ENCODE assay signal across 24 mouse cellular contexts in the genomic region with DNA sequence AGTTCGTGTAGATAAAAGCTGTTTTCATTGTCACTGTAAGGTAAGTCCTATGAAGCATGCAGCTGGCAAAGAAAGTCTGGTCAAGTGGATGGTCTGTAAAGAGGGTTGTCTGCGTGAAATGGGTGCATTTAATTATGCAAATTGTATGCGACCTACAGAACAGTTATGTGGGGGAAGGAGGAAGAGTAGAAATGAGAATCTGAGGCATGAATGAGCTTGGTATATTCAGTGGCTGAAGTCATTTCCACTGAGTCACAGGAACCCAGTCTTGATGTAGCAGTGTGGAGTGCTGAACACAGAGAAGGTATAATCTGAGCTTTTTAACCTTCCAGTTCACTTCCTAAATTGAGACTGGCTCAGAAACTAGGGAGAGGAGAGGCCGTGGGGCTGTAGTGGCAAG.
A peak's percentile ranks its signal among the peaks of the same experiment; 100 is the strongest.
DNase-seq lines count a peak whose midpoint lies in the region; ATAC-seq and TF ChIP-seq lines count a peak whose summit lies in the region.
"Had no signal": no experiment of that assay in that cellular context is flagged by ENCODE, and none has a peak within 500 bp of the region (broad histone marks: within the 10 kb centered on the region; RNA-seq: fewer than 3 reads in every experiment).

No protein-coding gene starts in this region.

- TF ChIP-seq RAD21 in CH12.LX (IDR thresholded peaks at IDR 0.05; ENCODE audit: low read depth, low read length): no peak

- dilution Hi-C loops in CH12.LX (cut with MboI; ENCODE audit: extremely low pct_ligation_motif_present, extremely low pct_unique_long_range_greater_than_20kb, low sequenced_read_pairs): no loop called here

- in situ Hi-C loops in CH12.LX (cut with MboI; ENCODE audit: low pct_ligation_motif_present, low pct_unique_long_range_greater_than_20kb, low sequenced_read_pairs): no loop called here

- no peak overlapping the region for H3K27ac ChIP-seq in forebrain, embryonic 12.5 days
- H3K27ac ChIP-seq in forebrain, postnatal 0 days (ENCODE audit: low read depth, low read length): no peak overlapping the region
- H3K27ac ChIP-seq in hindbrain, embryonic 11.5 days (ENCODE audit: low read depth, low read length): no peak overlapping the region
- no peak overlapping the region for H3K27ac ChIP-seq in hindbrain, embryonic 14.5 days
- H3K27ac ChIP-seq in neural tube, embryonic 11.5 days (ENCODE audit: low read depth, low read length): no peak overlapping the region
- no peak overlapping the region for H3K27ac ChIP-seq in CH12.LX (ENCODE audit: insufficient read depth, low read depth)
- H3K27ac ChIP-seq: embryonic facial prominence, embryonic 12.5 days; embryonic facial prominence, embryonic 15.5 days; gastrocnemius, adult 2 months; hindbrain, embryonic 13.5 days; intestine, embryonic 15.5 days had no signal

- H3K79me2 ChIP-seq in CH12.LX (replicated peaks; ENCODE audit: control insufficient read depth, extremely low read depth, insufficient read depth, poor library complexity, severe bottlenecking): peaks cover under 1% of the 10 kb centered on the region; the same call in 1 of the 2 replicates

- 46% methylated on average over 4 of the region's 4 CpGs for WGBS in forebrain, embryonic 12.5 days
- 40% methylated on average over 4 of the region's 4 CpGs for WGBS in forebrain, postnatal 0 days
- 71% methylated on average over 4 of the region's 4 CpGs for WGBS in hindbrain, embryonic 11.5 days
- WGBS in hindbrain, embryonic 14.5 days: 43% methylated on average over 4 of the region's 4 CpGs
- WGBS in neural tube, embryonic 11.5 days: 70% methylated on average over 4 of the region's 4 CpGs

- peaks cover 6% of the 10 kb centered on the region for H3K4me1 ChIP-seq in forebrain, embryonic 12.5 days
- H3K4me1 ChIP-seq in forebrain, postnatal 0 days (ENCODE audit: insufficient read depth): no peaks in the 10 kb centered on the region
- H3K4me1 ChIP-seq in hindbrain, embryonic 11.5 days (replicated peaks; ENCODE audit: control insufficient read depth, insufficient read depth, low read length): no peaks in the 10 kb centered on the region
- H3K4me1 ChIP-seq in hindbrain, embryonic 14.5 days (replicated peaks; ENCODE audit: control insufficient read depth, insufficient read depth, low read length): no peaks in the 10 kb centered on the region
- H3K4me1 ChIP-seq in neural tube, embryonic 11.5 days (ENCODE audit: control insufficient read depth, insufficient read depth, low read length): no peaks in the 10 kb centered on the region
- H3K4me1 ChIP-seq in CH12.LX (ENCODE audit: control insufficient read depth in 1 of 2, insufficient read depth in 2 of 2): peaks cover 0 to 17% of the 10 kb centered on the region in 2 experiments; a peak in 2 of 4 replicates
- H3K4me1 ChIP-seq: embryonic facial prominence, embryonic 12.5 days; embryonic facial prominence, embryonic 15.5 days; hindbrain, embryonic 13.5 days; intestine, embryonic 15.5 days had no signal

- no peaks in the 10 kb centered on the region for H3K27me3 ChIP-seq in forebrain, embryonic 12.5 days
- H3K27me3 ChIP-seq in forebrain, postnatal 0 days (ENCODE audit: insufficient read depth, low read length): no peaks in the 10 kb centered on the region
- H3K27me3 ChIP-seq in hindbrain, embryonic 11.5 days (ENCODE audit: control insufficient read depth, insufficient read depth, low read length): no peaks in the 10 kb centered on the region
- H3K27me3 ChIP-seq in hindbrain, embryonic 14.5 days (ENCODE audit: control insufficient read depth, insufficient read depth, low read length): no peaks in the 10 kb centered on the region
- H3K27me3 ChIP-seq in neural tube, embryonic 11.5 days (ENCODE audit: control insufficient read depth, insufficient read depth, low read length): no peaks in the 10 kb centered on the region
- no peaks in the 10 kb centered on the region for H3K27me3 ChIP-seq in CH12.LX (replicated peaks)
- H3K27me3 ChIP-seq: embryonic facial prominence, embryonic 12.5 days; embryonic facial prominence, embryonic 15.5 days; hindbrain, embryonic 13.5 days; intestine, embryonic 15.5 days; Patski had no signal

- TF ChIP-seq EP300 in CH12.LX (IDR thresholded peaks at IDR 0.05; ENCODE audit: low read length): no peak

- no peak overlapping the region for H3K9ac ChIP-seq in forebrain, embryonic 12.5 days
- no peak overlapping the region for H3K9ac ChIP-seq in forebrain, postnatal 0 days
- H3K9ac ChIP-seq in hindbrain, embryonic 11.5 days (ENCODE audit: low read depth, low read length): no peak overlapping the region
- H3K9ac ChIP-seq in hindbrain, embryonic 14.5 days: no peak overlapping the region
- H3K9ac ChIP-seq in neural tube, embryonic 11.5 days (ENCODE audit: low read length): no peak overlapping the region
- H3K9ac ChIP-seq in CH12.LX (ENCODE audit: insufficient read depth, low read depth): no peak overlapping the region
- H3K9ac ChIP-seq: embryonic facial prominence, embryonic 12.5 days; embryonic facial prominence, embryonic 15.5 days; hindbrain, embryonic 13.5 days; intestine, embryonic 15.5 days had no signal

- no peak for TF ChIP-seq POLR2A in CH12.LX (IDR thresholded peaks at IDR 0.05; ENCODE audit: low read depth, low read length)

- H3K4me3 ChIP-seq in forebrain, embryonic 12.5 days (replicated peaks): no peak overlapping the region
- no peak overlapping the region for H3K4me3 ChIP-seq in forebrain, postnatal 0 days (ENCODE audit: low read depth, low read length)
- H3K4me3 ChIP-seq in hindbrain, embryonic 11.5 days (ENCODE audit: low read depth, low read length): no peak overlapping the region
- H3K4me3 ChIP-seq in hindbrain, embryonic 14.5 days (replicated peaks; ENCODE audit: low read length): no peak overlapping the region
- H3K4me3 ChIP-seq in neural tube, embryonic 11.5 days (ENCODE audit: low read depth, low read length): no peak overlapping the region
- no peak overlapping the region for H3K4me3 ChIP-seq in CH12.LX (replicated peaks in 1 of 3; ENCODE audit: low read depth in 2 of 3, low read length in 2 of 3, poor library complexity in 1 of 3)
- H3K4me3 ChIP-seq: embryonic facial prominence, embryonic 12.5 days; embryonic facial prominence, embryonic 15.5 days; gastrocnemius, adult 2 months; hindbrain, embryonic 13.5 days; intestine, embryonic 15.5 days had no signal

- H3K4me2 ChIP-seq in forebrain, embryonic 12.5 days: no peak overlapping the region
- no peak overlapping the region for H3K4me2 ChIP-seq in forebrain, postnatal 0 days (ENCODE audit: low read depth)
- H3K4me2 ChIP-seq in hindbrain, embryonic 11.5 days (replicated peaks; ENCODE audit: low read depth, low read length): no peak overlapping the region
- no peak overlapping the region for H3K4me2 ChIP-seq in hindbrain, embryonic 14.5 days (replicated peaks)
- no peak overlapping the region for H3K4me2 ChIP-seq in neural tube, embryonic 11.5 days (ENCODE audit: low read depth)
- H3K4me2 ChIP-seq in CH12.LX (ENCODE audit: insufficient read depth, low read depth, poor library complexity, severe bottlenecking): no peak overlapping the region
- H3K4me2 ChIP-seq: embryonic facial prominence, embryonic 12.5 days; embryonic facial prominence, embryonic 15.5 days; heart, embryonic 11.5 days; hindbrain, embryonic 13.5 days; intestine, embryonic 15.5 days had no signal

- no peak for DNase-seq in forebrain, postnatal 0 days
- no peak for DNase-seq in hindbrain, embryonic 11.5 days (ENCODE audit: low spot score)
- no peak for DNase-seq in hindbrain, embryonic 14.5 days (ENCODE audit: low spot score)
- DNase-seq in neural tube, embryonic 11.5 days (ENCODE audit: low spot score): no peak
- no peak for DNase-seq in neural tube, embryonic 10.5 days (ENCODE audit: extremely low spot score, low spot score)
- DNase-seq in CH12.LX (ENCODE audit: extremely low read depth): peak; percentile 45
- DNase-seq in thymus, postnatal 14 days: no peak
- DNase-seq: adrenal gland, postnatal 10 days; adrenal gland, postnatal 36 days; cerebellum, adult 11 months; cerebellum, adult 2 months; cerebellum, adult 9-11 months; cerebellum, postnatal 25 days; gastrocnemius, adult 2 months; gastrocnemius, postnatal 14 days; heart, adult 11 months had no signal

- no peak for TF ChIP-seq CTCF in forebrain, postnatal 0 days (IDR thresholded peaks at IDR 0.05; ENCODE audit: low read depth)
- no peak for TF ChIP-seq CTCF in CH12.LX (conservative IDR thresholded peaks at IDR 0.05 in 1 of 2, IDR thresholded peaks at IDR 0.05 in 1 of 2; ENCODE audit: low read depth in 2 of 2, low read length in 2 of 2)

- H3K9me3 ChIP-seq in forebrain, embryonic 12.5 days: no peaks in the 10 kb centered on the region
- H3K9me3 ChIP-seq in forebrain, postnatal 0 days (ENCODE audit: low read length): no peaks in the 10 kb centered on the region
- H3K9me3 ChIP-seq in hindbrain, embryonic 11.5 days (ENCODE audit: control insufficient read depth, low read length): no peaks in the 10 kb centered on the region
- no peaks in the 10 kb centered on the region for H3K9me3 ChIP-seq in hindbrain, embryonic 14.5 days (ENCODE audit: control insufficient read depth, low read length)
- H3K9me3 ChIP-seq in neural tube, embryonic 11.5 days (ENCODE audit: control insufficient read depth, low read length): no peaks in the 10 kb centered on the region
- no peaks in the 10 kb centered on the region for H3K9me3 ChIP-seq in CH12.LX (replicated peaks; ENCODE audit: low read length)
- H3K9me3 ChIP-seq: embryonic facial prominence, embryonic 12.5 days; embryonic facial prominence, embryonic 15.5 days; G1E; hindbrain, embryonic 13.5 days; intestine, embryonic 15.5 days had no signal

- H3K36me3 ChIP-seq in forebrain, embryonic 12.5 days (replicated peaks): peaks cover 7% of the 10 kb centered on the region; the same call in 1 of the 2 replicates
- H3K36me3 ChIP-seq in forebrain, postnatal 0 days (ENCODE audit: insufficient read depth): peaks cover 11% of the 10 kb centered on the region
- H3K36me3 ChIP-seq in hindbrain, embryonic 11.5 days (ENCODE audit: control insufficient read depth, insufficient read depth, low read length): no peaks in the 10 kb centered on the region
- peaks cover 32% of the 10 kb centered on the region for H3K36me3 ChIP-seq in hindbrain, embryonic 14.5 days (replicated peaks; ENCODE audit: control insufficient read depth, insufficient read depth)
- no peaks in the 10 kb centered on the region; the same call in 1 of the 2 replicates for H3K36me3 ChIP-seq in neural tube, embryonic 11.5 days (ENCODE audit: control insufficient read depth, insufficient read depth, low read length)
- peaks cover 23 to 51% of the 10 kb centered on the region in 2 experiments for H3K36me3 ChIP-seq in CH12.LX (replicated peaks in 1 of 2; ENCODE audit: control insufficient read depth in 1 of 2, insufficient read depth in 1 of 2, low read length in 1 of 2)

- 0 out of 2 replicates have a peak, but pooled peaks have one; percentile 27 for ATAC-seq in forebrain, embryonic 12.5 days (ENCODE audit: low FRiP score)
- no peak for ATAC-seq in forebrain, postnatal 0 days
- ATAC-seq in hindbrain, embryonic 11.5 days (ENCODE audit: low FRiP score): 0 out of 2 replicates have a peak, but pooled peaks have one; percentile 38
- no peak for ATAC-seq in hindbrain, embryonic 14.5 days (ENCODE audit: low FRiP score)
- peak; percentile 31; the same call in 1 of the 2 replicates for ATAC-seq in neural tube, embryonic 11.5 days (ENCODE audit: insufficient read depth, low FRiP score, low TSS enrichment)
- ATAC-seq: intestine, embryonic 15.5 days; Patski had no signal

TF ChIP-seq in CH12.LX, 34 proteins besides CTCF, POLR2A, EP300 and RAD21 (continues in another document):
- TF ChIP-seq USF1 (IDR thresholded peaks at IDR 0.05; ENCODE audit: low read depth, low read length) (no peak), ELF1 (IDR thresholded peaks at IDR 0.05; ENCODE audit: low read depth, low read length) (no peak)

Comparison
In these comparisons a context has a peak if more than half of its experiments do, and no peak if none do; other contexts are left out.
1. ATAC-seq: peak in forebrain, embryonic 12.5 days (single experiment), hindbrain, embryonic 11.5 days (single experiment) and neural tube, embryonic 11.5 days (single experiment); none in forebrain, postnatal 0 days (single experiment) and hindbrain, embryonic 14.5 days (single experiment).